Mouse (Mus musculus) G1E (cell line): ENCODE measurements around the gene Fhit.

Experiments used
- CTCF ChIP-seq: IDR thresholded peaks from 2 replicates; pipeline ENCODE4 v1.5.1; 2012; ENCODE audit warnings: low read depth, low read length, inconsistent platforms, mixed read lengths
- GATA1 ChIP-seq: IDR thresholded peaks from 2 replicates; pipeline ENCODE4 v1.6.1; 2012; ENCODE audit warnings: borderline replicate concordance, low read length, inconsistent platforms, mixed read lengths
- TAL1 ChIP-seq: conservative IDR thresholded peaks from 2 replicates; pipeline ENCODE4 v1.6.1; 2012; ENCODE audit warnings: low read depth, low read length, inconsistent platforms, mixed read lengths

DNA sequence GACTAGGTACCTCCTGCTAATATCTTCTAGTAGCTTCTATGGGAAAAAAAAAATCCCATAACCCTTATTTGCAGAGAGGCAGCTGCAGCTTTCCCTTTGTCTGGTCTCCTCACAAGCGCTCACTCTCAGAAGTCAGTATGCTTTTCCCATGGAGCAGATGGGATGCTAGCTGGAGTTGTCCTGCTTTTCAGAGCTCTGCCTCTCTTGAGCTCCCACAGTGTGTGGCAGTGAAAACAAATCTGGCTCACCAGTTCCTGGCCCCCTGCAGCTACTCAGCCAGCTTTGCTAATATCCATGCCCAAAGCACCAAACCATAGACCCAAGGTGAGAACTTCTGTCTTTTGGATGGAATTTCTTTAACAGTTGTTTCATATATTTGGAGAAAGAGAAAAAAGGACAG lies 1510.4 kb downstream of the Fhit start:
- no peak for TF ChIP-seq CTCF
- no peak for TF ChIP-seq TAL1
- no peak for TF ChIP-seq GATA1
